Mouse (Mus musculus): ENCODE results near the gene Iqcn. TPM values are rescaled to one million over a fixed set of nuclear protein-coding genes. Genes with fewer than 3 reads are reported as not detected.

Gene Iqcn
- polyA plus RNA-seq, 1 experiment, result not detected

DNA sequence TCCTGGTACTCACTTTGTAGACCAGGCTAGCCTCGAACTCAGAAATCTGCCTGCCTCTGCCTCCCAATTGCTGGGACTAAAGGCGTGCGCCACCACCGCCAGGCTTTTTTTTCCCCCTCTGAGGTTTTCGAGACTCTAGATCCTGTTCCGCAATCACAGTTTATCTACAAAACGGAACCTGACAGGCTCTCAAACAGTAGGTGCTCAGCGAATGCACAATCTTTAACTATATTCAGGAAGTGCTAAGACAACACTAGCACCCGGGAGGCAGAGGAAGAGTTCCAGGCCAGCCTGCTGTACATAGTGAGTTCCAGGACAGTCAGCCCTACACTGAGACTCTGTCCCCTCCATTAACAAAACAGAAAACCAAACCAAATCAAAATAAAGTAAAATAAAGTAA, 62.1 kb downstream of the Iqcn start:
- no peak for TF ChIP-seq CTCF (IDR thresholded peaks at IDR 0.05; ENCODE audit: borderline replicate concordance, insufficient read depth, low read length)
- TF ChIP-seq POLR2A (IDR thresholded peaks at IDR 0.05; ENCODE audit: low read depth, low read length), result no peak
- Histone ChIP-seq H3K4me3 (ENCODE audit: insufficient read depth, low read length) (peak overlapping the region; percentile 53), H3K27ac (ENCODE audit: insufficient read depth, low read length) (peak overlapping the region; percentile 29; the same call in 1 of the 2 replicates), H3K4me1 (ENCODE audit: control insufficient read depth, insufficient read depth, low read length) (peaks cover 2% of the 10 kb centered on the region; the same call in 1 of the 2 replicates)

DNA sequence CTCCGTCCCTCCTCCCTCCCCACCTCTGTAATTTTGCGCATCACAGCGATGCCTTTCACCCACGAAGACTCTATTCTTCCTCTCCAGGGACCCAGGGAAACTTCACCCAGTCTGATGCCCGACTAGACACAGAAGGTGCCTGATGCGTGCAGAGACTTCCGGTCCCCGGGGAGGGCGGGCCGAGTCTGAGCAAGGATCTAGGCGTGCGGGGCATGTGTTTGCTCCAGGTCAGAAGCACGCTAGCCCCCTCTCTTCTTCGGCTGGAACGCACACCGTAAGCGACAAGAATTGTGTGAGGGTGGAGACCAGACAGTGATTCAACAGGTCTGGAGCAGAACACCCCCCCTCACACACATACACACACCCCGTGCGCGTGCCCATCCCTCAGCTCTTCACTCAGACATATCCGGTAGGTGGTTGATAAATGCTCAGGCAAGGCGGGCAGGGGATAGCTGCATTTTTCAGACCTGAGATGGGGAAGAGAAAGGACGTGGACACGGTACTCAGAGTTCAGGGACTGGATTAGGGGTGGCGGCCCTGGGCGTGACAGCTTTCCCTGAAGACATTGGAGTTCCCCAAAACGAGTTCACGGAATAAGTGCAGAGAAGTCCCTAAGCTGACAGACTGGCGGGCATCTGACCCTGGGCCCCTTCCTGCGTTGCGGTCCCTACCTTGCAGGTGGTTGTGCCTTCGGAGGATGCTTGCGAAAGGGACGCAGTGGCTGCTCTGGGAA, 62.7 kb downstream of the Iqcn start:
- Histone ChIP-seq H3K4me1 (ENCODE audit: control insufficient read depth, insufficient read depth, low read length) (peaks cover 2% of the 10 kb centered on the region; the same call in 1 of the 2 replicates), H3K27ac (ENCODE audit: insufficient read depth, low read length) (peak overlapping the region; percentile 29), H3K4me3 (ENCODE audit: insufficient read depth, low read length) (peak overlapping the region; percentile 53)
- peak; percentile 58 for TF ChIP-seq POLR2A (IDR thresholded peaks at IDR 0.05; ENCODE audit: low read depth, low read length)
- no peak for TF ChIP-seq CTCF (IDR thresholded peaks at IDR 0.05; ENCODE audit: borderline replicate concordance, insufficient read depth, low read length)

DNA sequence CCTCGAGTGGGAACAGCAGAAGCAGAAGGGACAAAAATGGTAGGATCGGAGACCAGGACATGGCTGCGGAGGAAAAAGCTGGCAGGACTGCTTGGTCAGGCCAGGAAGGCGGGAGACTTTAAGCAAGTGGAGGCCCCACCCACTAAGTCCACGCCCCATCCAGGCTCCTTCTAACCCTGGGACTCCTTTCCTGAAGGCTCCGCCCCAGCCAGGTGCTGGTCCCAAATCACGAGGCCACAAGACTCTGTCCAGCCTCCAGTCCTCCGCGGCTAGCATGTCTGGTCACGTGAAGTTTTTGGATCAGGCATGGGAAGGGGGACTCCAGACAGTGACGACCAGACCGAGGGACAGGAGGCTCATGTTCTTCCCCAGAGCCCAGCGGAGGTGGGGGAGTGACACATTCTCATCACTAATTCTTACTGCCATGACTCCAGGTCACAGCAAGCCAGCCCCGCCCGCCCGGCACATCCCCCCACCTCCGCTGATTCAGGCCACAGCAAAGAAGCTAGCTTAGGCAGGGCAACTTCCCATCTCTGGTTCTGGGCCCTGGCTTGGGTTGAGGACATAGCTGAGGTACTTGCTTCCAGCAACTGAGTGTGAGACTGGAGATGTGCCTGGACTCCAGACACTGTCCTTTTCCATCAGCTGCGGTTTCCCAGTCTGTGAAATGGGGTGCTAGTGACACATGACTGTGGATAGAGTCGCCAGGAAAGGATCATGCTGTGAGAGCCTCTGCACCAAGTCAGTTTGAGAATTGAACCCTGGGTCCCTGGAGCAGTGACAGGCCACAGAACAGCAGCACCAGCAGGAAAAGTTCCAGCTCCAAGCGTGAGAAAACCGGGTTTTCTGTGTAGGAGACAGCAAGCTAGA, 63.5 kb downstream of the Iqcn start:
- H3K4me3 ChIP-seq (ENCODE audit: insufficient read depth, low read length), result peak overlapping the region; percentile 53
- peaks cover 2% of the 10 kb centered on the region; the same call in 1 of the 2 replicates for H3K4me1 ChIP-seq (ENCODE audit: control insufficient read depth, insufficient read depth, low read length)
- peak overlapping the region; percentile 29 for H3K27ac ChIP-seq (ENCODE audit: insufficient read depth, low read length)
- TF ChIP-seq POLR2A (IDR thresholded peaks at IDR 0.05; ENCODE audit: low read depth, low read length), result peak; percentile 96
- no peak for TF ChIP-seq CTCF (IDR thresholded peaks at IDR 0.05; ENCODE audit: borderline replicate concordance, insufficient read depth, low read length)

Other genes with a start within 250 kb of the Iqcn start
- 21.4 and 31.7 TPM in 2 replicates for gene Klhl26, start 226.5 kb upstream of the Iqcn start, polyA plus RNA-seq (2011; ENCODE audit: insufficient read length, low read depth, missing spikeins)
- gene Tmem59l, start 216.1 kb upstream of the Iqcn start, polyA plus RNA-seq (2011; ENCODE audit: insufficient read length, low read depth, missing spikeins), result 0.58 and 1.5 TPM in 2 replicates
- 215 and 351 TPM in 2 replicates for gene Crlf1, start 210.3 kb upstream of the Iqcn start, polyA plus RNA-seq (2011; ENCODE audit: insufficient read length, low read depth, missing spikeins)
- 29.9 and 46.6 TPM in 2 replicates for gene Rex1bd, start 196.7 kb upstream of the Iqcn start, polyA plus RNA-seq (2011; ENCODE audit: insufficient read length, low read depth, missing spikeins)
- gene Uba52, start 192.7 kb upstream of the Iqcn start, polyA plus RNA-seq (2011; ENCODE audit: insufficient read length, low read depth, missing spikeins), result 547 and 589 TPM in 2 replicates
- gene Fkbp8, start 175.7 kb upstream of the Iqcn start, polyA plus RNA-seq (2011; ENCODE audit: insufficient read length, low read depth, missing spikeins), result 105 and 110 TPM in 2 replicates
- gene Kxd1, start 175.5 kb upstream of the Iqcn start, polyA plus RNA-seq (2011; ENCODE audit: insufficient read length, low read depth, missing spikeins), result 35.5 and 37.0 TPM in 2 replicates
- gene Ell, start 164.0 kb upstream of the Iqcn start, polyA plus RNA-seq (2011; ENCODE audit: insufficient read length, low read depth, missing spikeins), result 16.1 and 20.4 TPM in 2 replicates
- 17.9 and 18.6 TPM in 2 replicates for gene Isyna1, start 109.1 kb upstream of the Iqcn start, polyA plus RNA-seq (2011; ENCODE audit: insufficient read length, low read depth, missing spikeins)
- gene Ssbp4, start 94.6 kb upstream of the Iqcn start, polyA plus RNA-seq (2011; ENCODE audit: insufficient read length, low read depth, missing spikeins), result 44.7 and 50.7 TPM in 2 replicates
- 0.46 TPM in 1 of 2 replicates, not detected in the other for gene Lrrc25, start 87.3 kb upstream of the Iqcn start, polyA plus RNA-seq (2011; ENCODE audit: insufficient read length, low read depth, missing spikeins)
- 3.1 and 4.2 TPM in 2 replicates for gene Gdf15, start 71.0 kb upstream of the Iqcn start, polyA plus RNA-seq (2011; ENCODE audit: insufficient read length, low read depth, missing spikeins)
- 53.7 and 54.3 TPM in 2 replicates for gene Pgpep1, start 43.1 kb upstream of the Iqcn start, polyA plus RNA-seq (2011; ENCODE audit: insufficient read length, low read depth, missing spikeins)
- gene Lsm4, start 30.2 kb upstream of the Iqcn start, polyA plus RNA-seq (2011; ENCODE audit: insufficient read length, low read depth, missing spikeins), result 54.9 and 60.2 TPM in 2 replicates
- gene Jund, start 4.5 kb upstream of the Iqcn start, polyA plus RNA-seq (2011; ENCODE audit: insufficient read length, low read depth, missing spikeins), result 82.2 and 90.6 TPM in 2 replicates
- not detected in 2 replicates for gene Gm3336, start 15.1 kb downstream of the Iqcn start, polyA plus RNA-seq (2011; ENCODE audit: insufficient read length, low read depth, missing spikeins)
- not detected in 2 replicates for gene Pde4c, start 20.3 kb downstream of the Iqcn start, polyA plus RNA-seq (2011; ENCODE audit: insufficient read length, low read depth, missing spikeins)
- gene Rab3a, start 51.2 kb downstream of the Iqcn start, polyA plus RNA-seq (2011; ENCODE audit: insufficient read length, low read depth, missing spikeins), result 8.6 and 10.2 TPM in 2 replicates
- 29.1 and 32.6 TPM in 2 replicates for gene Mpv17l2, start 57.5 kb downstream of the Iqcn start, polyA plus RNA-seq (2011; ENCODE audit: insufficient read length, low read depth, missing spikeins)
- gene Pik3r2, start 73.3 kb downstream of the Iqcn start, polyA plus RNA-seq (2011; ENCODE audit: insufficient read length, low read depth, missing spikeins), result 42.8 and 43.5 TPM in 2 replicates
- 12.6 and 13.1 TPM in 2 replicates for gene Mast3, start 101.6 kb downstream of the Iqcn start, polyA plus RNA-seq (2011; ENCODE audit: insufficient read length, low read depth, missing spikeins)
- 1.1 TPM in 1 of 2 replicates, not detected in the other for gene Il12rb1, start 105.0 kb downstream of the Iqcn start, polyA plus RNA-seq (2011; ENCODE audit: insufficient read length, low read depth, missing spikeins)
- 4.4 and 4.5 TPM in 2 replicates for gene Arrdc2, start 136.3 kb downstream of the Iqcn start, polyA plus RNA-seq (2011; ENCODE audit: insufficient read length, low read depth, missing spikeins)
- gene Kcnn1, start 159.8 kb downstream of the Iqcn start, polyA plus RNA-seq (2011; ENCODE audit: insufficient read length, low read depth, missing spikeins), result 1.7 and 2.7 TPM in 2 replicates
- gene Ccdc124, start 170.5 kb downstream of the Iqcn start, polyA plus RNA-seq (2011; ENCODE audit: insufficient read length, low read depth, missing spikeins), result 31.1 and 32.3 TPM in 2 replicates
- gene Slc5a5, start 189.3 kb downstream of the Iqcn start, polyA plus RNA-seq (2011; ENCODE audit: insufficient read length, low read depth, missing spikeins), result 0.28 and 0.30 TPM in 2 replicates
- 1,792 and 1,906 TPM in 2 replicates for gene Rpl18a, start 194.0 kb downstream of the Iqcn start, polyA plus RNA-seq (2011; ENCODE audit: insufficient read length, low read depth, missing spikeins)
- gene Map1s, start 202.5 kb downstream of the Iqcn start, polyA plus RNA-seq (2011; ENCODE audit: insufficient read length, low read depth, missing spikeins), result 24.2 and 27.8 TPM in 2 replicates